Mouse (Mus musculus): ENCODE data around the gene Baz1b.

DNA sequence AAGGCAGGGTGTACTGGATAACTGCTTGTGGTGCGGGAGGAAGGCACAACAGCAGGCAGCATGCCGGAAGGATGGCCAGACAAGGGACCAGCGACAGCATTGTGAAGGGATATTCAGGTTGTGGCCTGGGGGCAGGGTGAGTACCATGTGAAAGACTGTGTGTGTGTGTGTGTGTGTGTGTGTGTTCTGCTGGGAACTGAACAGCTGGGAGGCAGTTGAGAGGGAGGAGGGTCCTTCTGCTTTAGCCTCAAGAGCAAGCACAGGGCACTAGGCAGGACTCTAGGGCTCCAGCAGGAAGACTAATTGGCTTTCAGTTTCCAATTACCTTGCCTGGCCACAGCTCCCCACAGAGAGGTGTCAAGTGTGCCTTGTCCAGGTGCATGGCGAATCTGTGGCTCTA lies 104.1 kb downstream of the Baz1b start:
- TF ChIP-seq MAFK (IDR thresholded peaks at IDR 0.05; ENCODE audit: insufficient read depth, low read depth, low read length) (no peak), CHD2 (IDR thresholded peaks at IDR 0.05; ENCODE audit: low read depth, low read length) (no peak), ZC3H11A (IDR thresholded peaks at IDR 0.05; ENCODE audit: borderline replicate concordance, low read depth, low read length) (no peak), ZNF384 (IDR thresholded peaks at IDR 0.05; ENCODE audit: low read depth, low read length) (no peak), HCFC1 (IDR thresholded peaks at IDR 0.05; ENCODE audit: borderline replicate concordance, insufficient read depth, low read length) (no peak)

All from ES-E14 (cell line).